In genomic region chr10:71195501-71195900, GRCm38 (mm10) we compare ENCODE assay signal across 11 mouse cellular contexts. TPM values are rescaled to one million over a fixed set of nuclear protein-coding genes. Genes with fewer than 3 reads are reported as not detected.
A peak's percentile ranks its signal among the peaks of the same experiment; 100 is the strongest.
DNase-seq lines count a peak whose midpoint lies in the region; ATAC-seq and TF ChIP-seq lines count a peak whose summit lies in the region.
"Had no signal": no experiment of that assay in that cellular context is flagged by ENCODE, and none has a peak within 500 bp of the region (broad histone marks: within the 10 kb centered on the region; RNA-seq: fewer than 3 reads in every experiment).

No protein-coding gene starts in this region.

- no peaks in the 10 kb centered on the region for H3K36me3 ChIP-seq in kidney, postnatal 0 days (ENCODE audit: insufficient read depth, low read length)
- H3K36me3 ChIP-seq in embryonic facial prominence, embryonic 15.5 days: no peaks in the 10 kb centered on the region
- H3K36me3 ChIP-seq in heart, embryonic 13.5 days: no peaks in the 10 kb centered on the region
- no peaks in the 10 kb centered on the region for H3K36me3 ChIP-seq in forebrain, embryonic 10.5 days (replicated peaks)

- no peak overlapping the region; the same call in 1 of the 2 replicates for H3K4me2 ChIP-seq in kidney, postnatal 0 days (ENCODE audit: low read length)
- H3K4me2 ChIP-seq in embryonic facial prominence, embryonic 15.5 days (replicated peaks): 0 out of 2 replicates have a peak overlapping the region, but pooled peaks have one; percentile 18
- peak overlapping the region; percentile 16 for H3K4me2 ChIP-seq in heart, embryonic 13.5 days
- H3K4me2 ChIP-seq: forebrain, embryonic 13.5 days had no signal

- 45% methylated on average over 9 of the region's 9 CpGs for WGBS in kidney, postnatal 0 days
- WGBS in embryonic facial prominence, embryonic 15.5 days: 40% methylated on average over 9 of the region's 9 CpGs
- 44% methylated on average over 9 of the region's 9 CpGs for WGBS in heart, embryonic 13.5 days
- WGBS in forebrain, embryonic 10.5 days: 58% methylated on average over 9 of the region's 9 CpGs

- H3K27ac ChIP-seq in kidney, postnatal 0 days: peak overlapping the region; percentile 25; the same call in 1 of the 2 replicates
- H3K27ac ChIP-seq in embryonic facial prominence, embryonic 15.5 days (replicated peaks): no peak overlapping the region
- H3K27ac ChIP-seq in heart, embryonic 13.5 days (replicated peaks): no peak overlapping the region
- no peak overlapping the region for H3K27ac ChIP-seq in forebrain, embryonic 10.5 days
- H3K27ac ChIP-seq: forebrain, embryonic 13.5 days had no signal

- H3K4me3 ChIP-seq in kidney, postnatal 0 days (replicated peaks; ENCODE audit: low read depth, low read length): no peak overlapping the region
- 0 out of 2 replicates have a peak overlapping the region, but pooled peaks have one; percentile 9 for H3K4me3 ChIP-seq in embryonic facial prominence, embryonic 15.5 days (replicated peaks)
- H3K4me3 ChIP-seq in heart, embryonic 13.5 days: no peak overlapping the region
- H3K4me3 ChIP-seq in forebrain, embryonic 10.5 days: no peak overlapping the region
- H3K4me3 ChIP-seq: forebrain, embryonic 13.5 days; myocyte had no signal

- H3K27me3 ChIP-seq in kidney, postnatal 0 days (ENCODE audit: insufficient read depth, low read length): no peaks in the 10 kb centered on the region
- no peaks in the 10 kb centered on the region for H3K27me3 ChIP-seq in embryonic facial prominence, embryonic 15.5 days
- no peaks in the 10 kb centered on the region for H3K27me3 ChIP-seq in heart, embryonic 13.5 days (replicated peaks)
- H3K27me3 ChIP-seq in forebrain, embryonic 10.5 days (ENCODE audit: poor library complexity, severe bottlenecking): no peaks in the 10 kb centered on the region
- H3K27me3 ChIP-seq: forebrain, embryonic 13.5 days had no signal

- H3K9ac ChIP-seq in kidney, postnatal 0 days (ENCODE audit: low read depth, low read length): no peak overlapping the region
- H3K9ac ChIP-seq in embryonic facial prominence, embryonic 15.5 days: no peak overlapping the region
- no peak overlapping the region for H3K9ac ChIP-seq in heart, embryonic 13.5 days
- H3K9ac ChIP-seq: forebrain, embryonic 13.5 days had no signal

- no peak for ATAC-seq in kidney, postnatal 0 days (replicated peaks; ENCODE audit: low FRiP score, low read depth)
- ATAC-seq in embryonic facial prominence, embryonic 15.5 days (ENCODE audit: insufficient number of reproducible peaks, low FRiP score, low TSS enrichment, low read depth): no peak
- no peak for ATAC-seq in heart, embryonic 13.5 days (ENCODE audit: extremely low read depth, insufficient number of reproducible peaks, low FRiP score, low TSS enrichment)
- ATAC-seq: forebrain, embryonic 13.5 days had no signal

- H3K4me1 ChIP-seq in kidney, postnatal 0 days (replicated peaks; ENCODE audit: insufficient read depth, low read length): peaks cover 7% of the 10 kb centered on the region; the same call in 1 of the 2 replicates
- peaks cover 3% of the 10 kb centered on the region; the same call in 1 of the 2 replicates for H3K4me1 ChIP-seq in embryonic facial prominence, embryonic 15.5 days
- peaks cover 31% of the 10 kb centered on the region for H3K4me1 ChIP-seq in heart, embryonic 13.5 days
- no peaks in the 10 kb centered on the region for H3K4me1 ChIP-seq in forebrain, embryonic 10.5 days
- H3K4me1 ChIP-seq: forebrain, embryonic 13.5 days had no signal

- peaks cover 8% of the 10 kb centered on the region for H3K9me3 ChIP-seq in kidney, postnatal 0 days (replicated peaks; ENCODE audit: low read length)
- H3K9me3 ChIP-seq in embryonic facial prominence, embryonic 15.5 days (replicated peaks): no peaks in the 10 kb centered on the region
- H3K9me3 ChIP-seq in heart, embryonic 13.5 days: peaks cover 6% of the 10 kb centered on the region; the same call in 1 of the 2 replicates
- H3K9me3 ChIP-seq in forebrain, embryonic 10.5 days: no peaks in the 10 kb centered on the region
- H3K9me3 ChIP-seq: forebrain, embryonic 13.5 days had no signal

- no peak for TF ChIP-seq CTCF in kidney, postnatal 0 days (IDR thresholded peaks at IDR 0.05; ENCODE audit: low read depth)

- peak; percentile 67 for DNase-seq in kidney, postnatal 0 days (ENCODE audit: low spot score)
- DNase-seq in kidney, adult 8-10 months: no peak
- DNase-seq in lung, postnatal 10 days: peak; percentile 68
- DNase-seq in cerebellum, adult 18-20 months: no peak
- DNase-seq in forebrain, embryonic 10.5 days (ENCODE audit: extremely low spot score, low spot score): no peak
- DNase-seq: adrenal gland, adult 8-10 months; cerebellum, postnatal 10 days had no signal

RNA-seq across cellular contexts. Expression of gene Bicc1, which starts 36.0 kb away (rescaled TPM):
- polyA plus RNA-seq in kidney, postnatal 0 days (2015; fragmentation: Nextera tagmentation; extraction: Ambion mirVana): 65.7 and 71.7 TPM in 2 replicates
- polyA plus RNA-seq in embryonic facial prominence, embryonic 15.5 days (2015; fragmentation: Nextera tagmentation; extraction: Ambion mirVana): 37.5 and 40.8 TPM in 2 replicates
- polyA plus RNA-seq in heart, embryonic 13.5 days (2015; fragmentation: Nextera tagmentation; extraction: Ambion mirVana): 17.3 and 19.2 TPM in 2 replicates
- polyA plus RNA-seq in forebrain, embryonic 10.5 days (2016; fragmentation: Nextera tagmentation; extraction: Ambion mirVana): 2.7 and 3.1 TPM in 2 replicates

RNA-seq across cellular contexts. Expression of gene Tfam, which starts 42.6 kb away (rescaled TPM):
- polyA plus RNA-seq in kidney, postnatal 0 days (2015; fragmentation: Nextera tagmentation; extraction: Ambion mirVana): 75.2 and 77.9 TPM in 2 replicates
- polyA plus RNA-seq in embryonic facial prominence, embryonic 15.5 days (2015; fragmentation: Nextera tagmentation; extraction: Ambion mirVana): 56.6 and 61.6 TPM in 2 replicates
- 42.3 and 47.6 TPM in 2 replicates for polyA plus RNA-seq in heart, embryonic 13.5 days (2015; fragmentation: Nextera tagmentation; extraction: Ambion mirVana)
- 88.3 and 88.5 TPM in 2 replicates for polyA plus RNA-seq in forebrain, embryonic 10.5 days (2016; fragmentation: Nextera tagmentation; extraction: Ambion mirVana)

Comparison
In these comparisons a context has a peak if more than half of its experiments do, and no peak if none do; other contexts are left out.
1. DNase-seq: peak in kidney, postnatal 0 days (single experiment) and lung, postnatal 10 days (single experiment); none in kidney, adult 8-10 months (0 of 2), cerebellum, adult 18-20 months (0 of 2) and forebrain, embryonic 10.5 days (single experiment).